Mouse (Mus musculus) C2C12 (cell line): Measurements from ENCODE around the gene Atp1b1. TPM values are rescaled to one million over a fixed set of nuclear protein-coding genes. Genes with fewer than 3 reads are reported as not detected.

Experiments used
- H3K27me3 ChIP-seq: one replicate; pipeline ENCODE4 v1.6.1; 2011; ENCODE audit not compliant: control insufficient read depth, insufficient read depth, insufficient read length
- H3K36me3 ChIP-seq: one replicate; pipeline ENCODE4 v1.6.1; 2011; ENCODE audit not compliant: control insufficient read depth, insufficient read depth
- H3K4me3 ChIP-seq: one replicate; pipeline ENCODE4 v1.5.1; 2011; ENCODE audit warnings: mild to moderate bottlenecking, control low read depth; ENCODE audit not compliant: poor library complexity, insufficient read depth, severe bottlenecking
- H3K79me2 ChIP-seq: one replicate; pipeline ENCODE4 v1.6.1; 2011; ENCODE audit not compliant: control insufficient read depth, insufficient read depth
- H3K79me3 ChIP-seq: one replicate; pipeline ENCODE4 v1.6.1; 2011; ENCODE audit warnings: low read depth, control low read depth
- H3ac ChIP-seq: one replicate; pipeline ENCODE3; 2011; ENCODE audit warnings: low read depth; ENCODE audit not compliant: control insufficient read depth, insufficient read length
- CEBPB ChIP-seq: IDR thresholded peaks from one replicate; pipeline ENCODE4 v1.6.1; 2011; ENCODE audit warnings: low read depth, mild to moderate bottlenecking, control low read depth, moderate library complexity
- CTCF ChIP-seq: IDR thresholded peaks from one replicate; pipeline ENCODE4 v1.5.1; 2011; ENCODE audit not compliant: control insufficient read depth, insufficient read depth, insufficient read length
- FOSL1 ChIP-seq: IDR thresholded peaks from one replicate; pipeline ENCODE4 v1.8.0; 2011; ENCODE audit warnings: mild to moderate bottlenecking, low read length; ENCODE audit not compliant: poor library complexity, insufficient read depth, severe bottlenecking
- MAX ChIP-seq: IDR thresholded peaks from one replicate; pipeline ENCODE4 v1.6.1; 2011; ENCODE audit warnings: mild to moderate bottlenecking, control low read depth
- MYOD1 ChIP-seq: IDR thresholded peaks from one replicate; pipeline ENCODE4 v1.6.1; 2011; ENCODE audit warnings: low read depth; ENCODE audit not compliant: control insufficient read depth, insufficient read length
- MYOG ChIP-seq: IDR thresholded peaks from one replicate; pipeline ENCODE4 v1.6.1; 2011; ENCODE audit not compliant: control insufficient read depth, insufficient read length; ENCODE audit errors: extremely low read depth
- USF1 ChIP-seq: IDR thresholded peaks from one replicate; pipeline ENCODE4 v1.6.1; 2011; ENCODE audit warnings: low read depth, mild to moderate bottlenecking, control low read depth, moderate library complexity
- polyA plus RNA-seq: library from polyadenylated mRNA; unstranded; fragments of >200 nt; fragmentation: generic; extraction: Trizol; gene quantifications from one replicate; pipeline ENCODE4 v1.2.1, GENCODE M21; 2012; ENCODE audit warnings: missing spikeins

The Atp1b1 gene
- polyA plus RNA-seq, 1 experiment = 13.6 TPM

GRCm38 (mm10) chr1:164456065-164456464, 2.1 kb downstream of the Atp1b1 start:
- no peak overlapping the region for H3ac ChIP-seq
- H3K36me3 ChIP-seq = no peaks in the 10 kb centered on the region
- peaks cover 20% of the 10 kb centered on the region for H3K79me2 ChIP-seq
- peaks cover 3% of the 10 kb centered on the region for H3K79me3 ChIP-seq
- no peak for TF ChIP-seq USF1
- TF ChIP-seq MYOG = no peak
- TF ChIP-seq MAX = no peak
- no peak for TF ChIP-seq FOSL1
- TF ChIP-seq MYOD1 = no peak
- H3K4me3 ChIP-seq = no peak overlapping the region
- H3K27me3 ChIP-seq = no peaks in the 10 kb centered on the region

GRCm38 (mm10) chr1:164455614-164456013, 2.5 kb downstream of the Atp1b1 start:
- TF ChIP-seq CTCF (no peak), USF1 (no peak), MYOG (no peak), MAX (no peak), CEBPB (no peak), MYOD1 (no peak), FOSL1 (no peak)
- Histone ChIP-seq H3K36me3 (no peaks in the 10 kb centered on the region), H3K27me3 (no peaks in the 10 kb centered on the region), H3ac (no peak overlapping the region), H3K79me2 (peaks cover 20% of the 10 kb centered on the region), H3K79me3 (peaks cover 3% of the 10 kb centered on the region), H3K4me3 (no peak overlapping the region)

- Histone ChIP-seq H3K36me3 (no peaks in the 10 kb centered on the region), H3K4me3 (no peak overlapping the region), H3ac (no peak overlapping the region), H3K79me2 (peaks cover 20% of the 10 kb centered on the region), H3K27me3 (no peaks in the 10 kb centered on the region), H3K79me3 (peaks cover 3% of the 10 kb centered on the region)
- TF ChIP-seq CTCF (no peak), USF1 (no peak), MAX (no peak), FOSL1 (no peak), MYOD1 (no peak)
These were observed 3.3 kb downstream of the Atp1b1 start for GRCm38 (mm10) chr1:164454747-164455400.

GRCm38 (mm10) chr1:164453739-164454138, 4.4 kb downstream of the Atp1b1 start:
- Histone ChIP-seq H3K4me3 (no peak overlapping the region), H3K79me3 (peaks cover 3% of the 10 kb centered on the region), H3K36me3 (peaks cover 6% of the 10 kb centered on the region), H3ac (no peak overlapping the region), H3K27me3 (no peaks in the 10 kb centered on the region), H3K79me2 (peaks cover 20% of the 10 kb centered on the region)
- no peak for TF ChIP-seq USF1
- no peak for TF ChIP-seq MYOG
- no peak for TF ChIP-seq MAX
- TF ChIP-seq CTCF = no peak
- no peak for TF ChIP-seq FOSL1
- no peak for TF ChIP-seq MYOD1
- TF ChIP-seq CEBPB = no peak

- no peaks in the 10 kb centered on the region for H3K27me3 ChIP-seq
- TF ChIP-seq MYOD1 = no peak
- TF ChIP-seq CTCF = no peak
- no peak for TF ChIP-seq MYOG
- TF ChIP-seq FOSL1 = no peak
- no peak for TF ChIP-seq USF1
- no peak for TF ChIP-seq MAX
- TF ChIP-seq CEBPB = no peak
- H3ac ChIP-seq = no peak overlapping the region
- H3K4me3 ChIP-seq = no peak overlapping the region
- peaks cover 6% of the 10 kb centered on the region for H3K36me3 ChIP-seq
- H3K79me2 ChIP-seq = peaks cover 20% of the 10 kb centered on the region
- peaks cover 3% of the 10 kb centered on the region for H3K79me3 ChIP-seq
These were observed 5.0 kb downstream of the Atp1b1 start for GRCm38 (mm10) chr1:164453146-164453545.

GRCm38 (mm10) chr1:164452580-164452979, 5.6 kb downstream of the Atp1b1 start:
- peaks cover 3% of the 10 kb centered on the region for H3K79me3 ChIP-seq
- H3K79me2 ChIP-seq = peaks cover 20% of the 10 kb centered on the region
- TF ChIP-seq CEBPB = no peak
- no peak for TF ChIP-seq MYOG
- TF ChIP-seq CTCF = no peak
- TF ChIP-seq USF1 = no peak
- TF ChIP-seq FOSL1 = no peak
- TF ChIP-seq MYOD1 = no peak
- TF ChIP-seq MAX = no peak
- H3ac ChIP-seq = no peak overlapping the region
- H3K36me3 ChIP-seq = peaks cover 6% of the 10 kb centered on the region
- no peak overlapping the region for H3K4me3 ChIP-seq
- no peaks in the 10 kb centered on the region for H3K27me3 ChIP-seq
